8 mouse cellular contexts compared by ENCODE assay signal in genomic region chr19:7019191-7019590, GRCm38 (mm10). TPM values are rescaled to one million over a fixed set of nuclear protein-coding genes. Genes with fewer than 3 reads are reported as not detected.
A peak's percentile ranks its signal among the peaks of the same experiment; 100 is the strongest.
DNase-seq lines count a peak whose midpoint lies in the region; ATAC-seq and TF ChIP-seq lines count a peak whose summit lies in the region.

Gene Fermt3 (minus strand): TSS chr19:7019469.

- peaks cover 41 to 68% of the 10 kb centered on the region in 2 experiments for H3K36me3 ChIP-seq in CH12.LX (replicated peaks in 1 of 2; ENCODE audit: control insufficient read depth in 1 of 2, insufficient read depth in 1 of 2, low read length in 1 of 2)
- H3K36me3 ChIP-seq in liver, postnatal 0 days (replicated peaks; ENCODE audit: insufficient read depth, low read length), result peaks cover 54% of the 10 kb centered on the region

- H3K4me1 ChIP-seq in CH12.LX (ENCODE audit: control insufficient read depth in 1 of 2, insufficient read depth in 2 of 2), result peaks cover 13 to 27% of the 10 kb centered on the region in 2 experiments
- peaks cover 18% of the 10 kb centered on the region for H3K4me1 ChIP-seq in liver, postnatal 0 days (ENCODE audit: insufficient read depth)

- TF ChIP-seq EP300 in CH12.LX (IDR thresholded peaks at IDR 0.05; ENCODE audit: low read length), result no peak
- no peak for TF ChIP-seq EP300 in liver, postnatal 0 days (IDR thresholded peaks at IDR 0.05; ENCODE audit: low read depth)

- peak within 1 kb of the TSS; percentile 69 to 84 (median 76) for H3K4me3 ChIP-seq in CH12.LX (replicated peaks in 1 of 3; ENCODE audit: low read depth in 2 of 3, low read length in 2 of 3, poor library complexity in 1 of 3)
- peak within 1 kb of the TSS; percentile 54 for H3K4me3 ChIP-seq in liver, postnatal 0 days (ENCODE audit: low read depth, low read length)

- H3K27me3 ChIP-seq in CH12.LX (replicated peaks), result no peaks in the 10 kb centered on the region
- no peaks in the 10 kb centered on the region for H3K27me3 ChIP-seq in liver, postnatal 0 days (ENCODE audit: insufficient read depth, low read length)

- peaks cover 3% of the 10 kb centered on the region; the same call in 1 of the 2 replicates for H3K79me2 ChIP-seq in CH12.LX (replicated peaks; ENCODE audit: control insufficient read depth, extremely low read depth, insufficient read depth, poor library complexity, severe bottlenecking)

- 30% methylated on average over 5 of the region's 5 CpGs for WGBS in liver, postnatal 0 days (ENCODE audit: insufficient replicate concordance)

- peak within 1 kb of the TSS; percentile 82 for H3K4me2 ChIP-seq in CH12.LX (ENCODE audit: insufficient read depth, low read depth, poor library complexity, severe bottlenecking)
- peak within 1 kb of the TSS; percentile 80 for H3K4me2 ChIP-seq in liver, postnatal 0 days (ENCODE audit: low read depth, low read length)

- in situ Hi-C loops in CH12.LX (cut with MboI; ENCODE audit: low pct_ligation_motif_present, low pct_unique_long_range_greater_than_20kb, low sequenced_read_pairs), result no loop called here

- peak within 1 kb of the TSS; percentile 86 for H3K27ac ChIP-seq in CH12.LX (ENCODE audit: insufficient read depth, low read depth)
- peak within 1 kb of the TSS; percentile 97 for H3K27ac ChIP-seq in liver, postnatal 0 days (ENCODE audit: low read depth)

- peak; percentile 56 for TF ChIP-seq POLR2A in CH12.LX (IDR thresholded peaks at IDR 0.05; ENCODE audit: low read depth, low read length)

- dilution Hi-C loops in CH12.LX (cut with MboI; ENCODE audit: extremely low pct_ligation_motif_present, extremely low pct_unique_long_range_greater_than_20kb, low sequenced_read_pairs), result no loop called here

- peak within 1 kb of the TSS; percentile 65 for H3K9ac ChIP-seq in CH12.LX (ENCODE audit: insufficient read depth, low read depth)
- H3K9ac ChIP-seq in liver, postnatal 0 days (replicated peaks), result peak within 1 kb of the TSS; percentile 73

- no peaks in the 10 kb centered on the region for H3K9me3 ChIP-seq in CH12.LX (replicated peaks; ENCODE audit: low read length)
- no peaks in the 10 kb centered on the region for H3K9me3 ChIP-seq in liver, postnatal 0 days (ENCODE audit: low read length)

- ATAC-seq in liver, postnatal 0 days, result peak; percentile 63

- no peak for TF ChIP-seq RAD21 in CH12.LX (IDR thresholded peaks at IDR 0.05; ENCODE audit: low read depth, low read length)

- no peak for TF ChIP-seq CTCF in CH12.LX (conservative IDR thresholded peaks at IDR 0.05 in 1 of 2, IDR thresholded peaks at IDR 0.05 in 1 of 2; ENCODE audit: low read depth in 2 of 2, low read length in 2 of 2)
- no peak for TF ChIP-seq CTCF in liver, postnatal 0 days (IDR thresholded peaks at IDR 0.05; ENCODE audit: low read depth)

- DNase-seq in adrenal gland, postnatal 14 days, result peak; percentile 52
- no peak for DNase-seq in adrenal gland, postnatal 25 days
- peak; percentile 77 for DNase-seq in CH12.LX (ENCODE audit: extremely low read depth)
- peak; percentile 48 to 69 for DNase-seq in heart, adult 9 months (ENCODE audit: low spot score in 2 of 2)
- DNase-seq in liver, postnatal 0 days, result peak; percentile 83
- DNase-seq in spleen, postnatal 14 days (ENCODE audit: low spot score in 2 of 2), result peak; percentile 57 to 71
- DNase-seq in urinary bladder, adult 18-20 months (ENCODE audit: low spot score in 2 of 2), result no peak
- no peak for DNase-seq in left cerebral cortex, adult 18-20 months (ENCODE audit: low spot score in 2 of 2)

TF ChIP-seq in CH12.LX, 34 proteins besides CTCF, POLR2A, EP300 and RAD21:
- peak; percentile 52; the same call in 1 of the 2 replicates for TF ChIP-seq TBP (conservative IDR thresholded peaks at IDR 0.05; ENCODE audit: low read depth, low read length)
- peak; percentile 57 for TF ChIP-seq BHLHE40 (IDR thresholded peaks at IDR 0.05; ENCODE audit: low read depth, low read length)
- no peak for TF ChIP-seq MEF2A (IDR thresholded peaks at IDR 0.05; ENCODE audit: borderline replicate concordance, low read depth, low read length)
- no peak for TF ChIP-seq CHD2 (IDR thresholded peaks at IDR 0.05; ENCODE audit: low read length)
- peak; percentile 52 for TF ChIP-seq SIN3A (IDR thresholded peaks at IDR 0.05; ENCODE audit: low read length)
- no peak; the same call in 1 of the 2 replicates for TF ChIP-seq ETS1 (conservative IDR thresholded peaks at IDR 0.05; ENCODE audit: low read depth, low read length)
- peak; percentile 39; the same call in 1 of the 2 replicates for TF ChIP-seq NELFE (IDR thresholded peaks at IDR 0.05; ENCODE audit: low read depth, low read length)
- peak; percentile 54; the same call in 1 of the 2 replicates for TF ChIP-seq POLR2AphosphoS2 (IDR thresholded peaks at IDR 0.05; ENCODE audit: low read depth, low read length)
- TF ChIP-seq CHD1 (IDR thresholded peaks at IDR 0.05; ENCODE audit: low read depth, low read length), result no peak
- TF ChIP-seq TCF12 (IDR thresholded peaks at IDR 0.05; ENCODE audit: low read depth, low read length), result peak; percentile 44
- TF ChIP-seq ZNF384 (IDR thresholded peaks at IDR 0.05; ENCODE audit: low read depth, low read length), result no peak
- TF ChIP-seq ELF1 (IDR thresholded peaks at IDR 0.05; ENCODE audit: low read depth, low read length), result peak; percentile 57
- TF ChIP-seq GABPA (IDR thresholded peaks at IDR 0.05; ENCODE audit: insufficient replicate concordance, low read depth, low read length), result no peak
- TF ChIP-seq IRF4 (IDR thresholded peaks at IDR 0.05; ENCODE audit: low read depth, low read length), result no peak
- no peak for TF ChIP-seq KAT2A (IDR thresholded peaks at IDR 0.05; ENCODE audit: insufficient replicate concordance, low read length)
- TF ChIP-seq MXI1 (IDR thresholded peaks at IDR 0.05; ENCODE audit: low read depth, low read length), result peak; percentile 52; the same call in 1 of the 2 replicates
- no peak for TF ChIP-seq JUND (conservative IDR thresholded peaks at IDR 0.05; ENCODE audit: low read depth, low read length)
- TF ChIP-seq MYC (IDR thresholded peaks at IDR 0.05; ENCODE audit: low read depth, low read length), result peak; percentile 28; the same call in 1 of the 2 replicates
- peak; percentile 42 for TF ChIP-seq HCFC1 (IDR thresholded peaks at IDR 0.05; ENCODE audit: low read depth, low read length)
- no peak for TF ChIP-seq JUN (IDR thresholded peaks at IDR 0.05; ENCODE audit: insufficient read depth, low read depth, low read length)
- no peak for TF ChIP-seq ZMIZ1 (IDR thresholded peaks at IDR 0.05; ENCODE audit: low read depth, low read length)

RNA-seq across cellular contexts. Expression of gene Fermt3, which starts in this region (rescaled TPM):
- total RNA-seq in adrenal gland, postnatal 14 days (2021), result 6.4 and 14.2 TPM in 2 replicates
- 4.2 and 4.4 TPM in 2 replicates for total RNA-seq in adrenal gland, postnatal 25 days (2021)
- total RNA-seq in CH12.LX (2012; rRNA removed) (57.4 and 58.4 TPM in 2 replicates), CH12.LX (2014; rRNA removed) (47.0 and 58.7 TPM in 2 replicates)
- polyA plus RNA-seq in CH12.LX (2012; ENCODE audit: insufficient read length, low read depth), result 65.1 and 67.3 TPM in 2 replicates
- 60.5 and 70.2 TPM in 2 replicates for polyA plus RNA-seq in liver, postnatal 0 days (2015; fragmentation: Nextera tagmentation; extraction: Ambion mirVana)
- 1 to 10 TPM; 4.0 to 4.5 TPM for total RNA-seq in left cerebral cortex, adult 18-20 months (2021)

Comparison
In these comparisons a context has a peak if more than half of its experiments do, and no peak if none do; other contexts are left out.
1. DNase-seq: peak in adrenal gland, postnatal 14 days (single experiment), CH12.LX (single experiment), heart, adult 9 months (2 of 2), liver, postnatal 0 days (single experiment) and spleen, postnatal 14 days (2 of 2); none in adrenal gland, postnatal 25 days (single experiment), urinary bladder, adult 18-20 months (0 of 2) and left cerebral cortex, adult 18-20 months (0 of 2).